Mouse (Mus musculus): Measurements from ENCODE around the gene Pard3b.

- TF ChIP-seq CTCF (IDR thresholded peaks at IDR 0.05; ENCODE audit: low read depth) (no peak), EP300 (IDR thresholded peaks at IDR 0.05; ENCODE audit: low read depth) (no peak)
Observed at GRCm38 (mm10) chr1:62355496-62355895, 716.9 kb downstream of the Pard3b start.
